Mouse (Mus musculus) mouse embryonic stem cell (cell line): ENCODE measurements around the gene Sprn.
"Not testable (repeated sequence)": the region's sequence is repeated elsewhere in the genome, so short reads cannot be mapped to it uniquely, and the experiment has no call there.

Source experiments
- in situ Hi-C, 2 experiments: fragments of 300-500 bp; cut with MboI; formaldehyde crosslinking; loops; 1 replicate in 1 of 2; 3 replicates in 1 of 2; pipeline ENCODE4 v1.14.3; 2019 to 2020; ENCODE audit warnings: low sequenced_read_pairs in 2 of 2, low pct_unique_long_range_greater_than_20kb in 1 of 2, mixed read lengths in 1 of 2; ENCODE audit not compliant: unreplicated experiment in 1 of 2

Gene Sprn

GRCm38 (mm10) chr7:140160363-140160762 lies 5.7 kb upstream of the Sprn start:
- in situ Hi-C loops, result no loop called here

- in situ Hi-C loops, result no loop called here
Measured at GRCm38 (mm10) chr7:140153829-140154217, 854 bp downstream of the Sprn start.

GRCm38 (mm10) chr7:140153383-140153782 lies 1.3 kb downstream of the Sprn start:
- in situ Hi-C loops, result no loop called here

GRCm38 (mm10) chr7:140144550-140144949 lies 10.1 kb downstream of the Sprn start:
- in situ Hi-C loops, result no loop called here

DNA sequence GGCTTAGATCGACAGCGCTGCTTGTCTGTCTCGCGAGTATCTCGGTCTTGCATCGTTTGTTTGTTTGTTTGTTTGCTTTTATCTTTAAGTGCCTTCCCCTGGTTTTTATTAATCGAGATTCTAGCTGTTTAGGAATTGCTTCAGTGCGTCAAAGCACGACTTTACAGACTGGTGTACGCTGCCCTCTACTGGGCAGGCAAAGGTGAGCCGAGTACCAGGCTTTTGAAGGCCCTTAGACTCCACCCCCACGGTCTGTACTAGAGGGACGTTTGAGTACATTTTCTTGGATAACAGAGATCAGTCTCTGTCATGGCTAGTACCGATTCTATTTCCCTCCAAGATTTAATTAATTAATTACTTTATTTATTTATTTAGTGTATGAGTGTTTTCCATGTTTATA lies 13.3 kb downstream of the Sprn start:
- in situ Hi-C loops, result no loop called here

- in situ Hi-C loops, result no loop called here
Measured at GRCm38 (mm10) chr7:140138021-140138310, 16.7 kb downstream of the Sprn start.

- in situ Hi-C loops, result no loop called here
Measured at GRCm38 (mm10) chr7:140137135-140138020, 17.3 kb downstream of the Sprn start, which contains the start of gene Mtg1. Mtg1 (plus strand) TSS chr7:140137564.

DNA sequence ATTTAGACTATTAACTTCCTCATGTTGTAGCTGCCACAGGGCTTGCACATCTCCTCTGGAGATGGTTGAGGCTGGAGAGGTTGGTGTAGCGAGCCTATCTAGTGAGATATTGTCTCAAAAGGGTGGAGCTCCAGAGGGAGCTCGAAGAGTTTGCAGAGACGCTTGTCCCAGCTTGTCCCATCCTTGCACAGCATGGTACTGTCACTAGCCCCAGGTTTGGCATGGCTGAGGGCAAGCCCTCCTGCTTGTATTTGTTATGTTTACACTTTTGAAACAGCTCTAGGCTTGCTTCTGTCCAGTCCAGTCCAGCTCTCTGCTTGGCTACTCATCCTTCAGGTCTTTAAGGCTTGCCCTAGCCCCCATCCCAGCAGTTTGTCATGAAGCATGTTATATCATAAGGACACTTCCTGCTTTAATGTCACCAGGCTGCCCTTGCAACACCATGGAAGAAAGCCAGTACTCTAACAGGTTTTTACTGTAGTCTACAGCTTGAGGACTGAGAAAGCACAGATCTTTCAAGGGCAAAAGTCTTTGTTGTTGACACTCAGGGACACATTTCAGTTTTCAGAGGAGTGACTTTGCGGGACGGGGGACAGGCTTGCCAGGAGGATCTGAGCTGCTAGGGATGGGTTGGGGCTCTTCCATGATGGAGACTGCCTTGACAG lies 19.4 kb downstream of the Sprn start:
- in situ Hi-C loops, result no loop called here

GRCm38 (mm10) chr7:140134033-140134432 lies 20.6 kb downstream of the Sprn start:
- in situ Hi-C loops, result not testable (repeated sequence)

- in situ Hi-C loops, result not testable (repeated sequence)
Measured at GRCm38 (mm10) chr7:140132184-140132583, 22.5 kb downstream of the Sprn start.

- in situ Hi-C loops, result no loop called here
Measured at GRCm38 (mm10) chr7:140127911-140128310, 26.8 kb downstream of the Sprn start.

- in situ Hi-C loops, result no loop called here
Measured at GRCm38 (mm10) chr7:140126934-140127333, 27.7 kb downstream of the Sprn start.

DNA sequence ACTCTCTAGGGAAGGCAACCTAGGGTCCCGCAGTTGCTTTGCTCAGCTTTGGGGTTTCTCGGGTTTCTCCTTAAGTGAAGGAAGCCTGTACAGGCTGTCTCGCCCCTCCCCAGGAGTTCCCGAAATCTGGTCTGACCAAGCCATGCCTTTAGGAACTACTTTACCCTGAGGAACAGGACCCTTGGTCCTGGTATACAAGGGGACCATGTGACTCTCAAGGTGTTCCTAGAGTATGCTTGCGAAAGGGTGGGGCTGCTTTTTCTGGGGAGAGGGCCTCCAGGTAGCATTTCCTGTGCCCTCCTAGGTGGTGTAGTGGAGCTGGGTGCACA lies 28.7 kb downstream of the Sprn start:
- in situ Hi-C loops, result no loop called here

DNA sequence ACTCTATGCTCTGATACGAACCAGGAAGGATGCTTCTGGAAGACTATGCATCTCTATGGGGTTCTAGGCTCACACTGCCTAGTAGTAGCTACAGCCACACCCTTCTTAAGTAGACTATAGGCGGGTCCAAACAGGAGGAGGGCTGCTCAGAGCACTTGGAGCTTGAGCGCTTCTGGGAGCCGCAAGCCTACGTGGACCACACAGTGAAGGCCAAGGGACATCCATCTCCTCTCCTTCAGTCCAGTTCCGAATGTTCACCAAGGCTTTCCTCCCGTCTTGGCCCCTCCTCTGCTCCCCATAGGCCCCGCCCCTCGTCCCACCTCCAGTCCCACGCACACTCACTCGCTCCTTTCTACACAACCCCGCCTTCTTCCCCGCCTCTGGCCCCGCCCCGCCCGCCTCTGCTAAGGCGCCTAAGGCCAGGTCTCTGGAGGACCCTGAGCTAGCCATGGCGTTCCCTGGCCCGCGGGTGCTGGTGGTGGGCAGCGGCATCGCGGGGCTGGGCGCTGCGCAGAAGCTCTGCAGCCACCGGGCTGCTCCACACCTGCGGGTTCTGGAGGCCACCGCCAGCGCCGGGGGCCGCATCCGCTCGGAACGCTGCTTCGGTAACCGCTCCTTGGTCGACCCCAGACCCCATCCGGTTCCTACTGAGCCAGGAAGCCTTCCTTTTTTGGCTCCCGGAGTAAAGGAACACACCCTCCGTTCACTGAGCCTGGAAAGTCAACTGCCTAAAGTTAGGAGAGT lies 29.2 kb downstream of the Sprn start:
- in situ Hi-C loops, result no loop called here

- in situ Hi-C loops, result no loop called here
Measured at GRCm38 (mm10) chr7:140124382-140124781, 30.3 kb downstream of the Sprn start.

GRCm38 (mm10) chr7:140122765-140123164 lies 31.9 kb downstream of the Sprn start:
- in situ Hi-C loops, result no loop called here

- in situ Hi-C loops, result no loop called here
Measured at GRCm38 (mm10) chr7:140121338-140121910, 33.3 kb downstream of the Sprn start.

DNA sequence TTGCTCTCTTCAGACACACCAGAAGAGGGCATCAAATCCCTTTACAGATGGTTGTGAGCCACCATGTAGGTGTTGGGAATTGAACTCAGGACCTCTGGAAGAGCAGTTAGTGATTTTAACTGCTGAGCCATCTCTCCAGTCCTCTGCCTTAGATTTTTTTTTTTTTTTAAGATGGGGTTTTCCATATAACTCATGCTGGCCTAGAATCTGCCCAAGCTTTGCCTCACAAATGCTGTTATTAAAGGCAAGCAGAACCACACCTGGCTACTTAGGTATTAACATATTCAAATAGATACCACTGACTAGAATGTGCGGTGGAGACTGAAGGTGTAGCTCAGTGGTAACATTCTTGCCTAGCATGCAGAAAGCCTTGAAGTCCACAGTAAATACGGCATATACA lies 34.2 kb downstream of the Sprn start:
- in situ Hi-C loops, result no loop called here

DNA sequence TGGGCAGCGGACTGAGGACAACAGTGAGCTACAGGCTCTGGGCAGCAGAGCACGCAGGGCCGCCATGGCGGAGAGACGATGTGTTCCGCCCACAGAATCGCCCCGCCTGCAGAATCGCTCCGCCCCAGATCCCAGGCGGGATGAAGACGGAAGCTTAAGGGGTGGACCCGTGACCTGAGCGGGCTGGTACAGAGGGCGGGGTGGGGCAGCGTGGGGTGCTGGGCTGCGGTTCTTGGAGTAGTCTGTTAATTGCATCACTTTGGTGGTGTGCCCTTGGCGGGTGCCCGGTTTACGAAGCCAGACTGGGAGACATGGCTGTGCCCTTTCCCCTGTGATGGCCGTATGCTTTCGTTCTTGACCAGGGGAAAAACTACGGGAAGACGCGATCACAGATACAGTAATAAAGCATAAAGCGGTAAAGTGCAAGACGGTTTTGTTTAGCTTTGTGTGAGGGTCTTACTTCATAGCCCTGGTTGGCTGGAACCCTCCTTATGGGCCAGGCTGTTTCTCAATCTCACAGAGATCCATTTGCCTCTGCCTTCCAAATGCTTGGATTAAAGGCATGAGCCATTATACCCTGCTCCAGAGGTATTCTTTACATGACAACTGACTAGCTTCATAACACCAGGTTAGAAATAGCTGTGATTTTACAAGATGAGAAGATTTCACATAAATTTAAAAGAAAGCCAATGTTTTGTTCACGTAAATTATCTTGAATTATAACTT lies 38.2 kb downstream of the Sprn start, which contains the start of gene Echs1:
TSS of gene Echs1 (minus strand) at position 148 of the 726 bp plus-strand sequence.
- in situ Hi-C loops, result no loop called here
